Mouse (Mus musculus) cerebellum, postnatal 10 days (tissue): ENCODE measurements at regions not wholly inside any gene's neighbourhood (a gene's known extent, or its start where the extent isn't known, plus 50 kb on each side); places are given as distances from the start of the nearest gene placed in this dataset.

ENCODE experiments used
- DNase-seq, 2 experiments: peaks; one replicate each; pipeline ENCODE4 v3.0.0; 2021; ENCODE audit warnings: mixed read lengths in 2 of 2

- no peak for DNase-seq
Observed at GRCm38 (mm10) chr13:60303561-60303960, 126.4 kb upstream of the Gas1 start.

- DNase-seq = no peak
Observed at GRCm38 (mm10) chr13:60305028-60305810, 128.1 kb upstream of the Gas1 start.

GRCm38 (mm10) chr13:60308062-60308801, 131.1 kb upstream of the Gas1 start:
- DNase-seq = peak; percentile 29 to 39

GRCm38 (mm10) chr13:60309482-60309881, 132.3 kb upstream of the Gas1 start:
- DNase-seq = no peak

GRCm38 (mm10) chr13:60309926-60310325, 132.8 kb upstream of the Gas1 start:
- DNase-seq = no peak

GRCm38 (mm10) chr13:60312397-60313085, 135.4 kb upstream of the Gas1 start:
- DNase-seq = no peak

GRCm38 (mm10) chr13:60318436-60319020, 141.4 kb upstream of the Gas1 start:
- no peak for DNase-seq

- DNase-seq = no peak
Observed at GRCm38 (mm10) chr13:60319268-60319667, 142.1 kb upstream of the Gas1 start.

- DNase-seq = no peak
Observed at GRCm38 (mm10) chr13:60319861-60320602, 142.9 kb upstream of the Gas1 start.

- DNase-seq = no peak
Observed at GRCm38 (mm10) chr13:60322579-60322978, 145.4 kb upstream of the Gas1 start.

GRCm38 (mm10) chr13:60330475-60331258, 153.5 kb upstream of the Gas1 start:
- DNase-seq = no peak

- no peak for DNase-seq
Observed at GRCm38 (mm10) chr13:60336196-60336595, 159.0 kb upstream of the Gas1 start.

- DNase-seq = peak in 1 of 2 experiments; percentile 9
Observed at GRCm38 (mm10) chr13:60337383-60337782, 160.2 kb upstream of the Gas1 start.

- no peak for DNase-seq
Observed at GRCm38 (mm10) chr13:60338107-60338506, 160.9 kb upstream of the Gas1 start.

- no peak for DNase-seq
Observed at GRCm38 (mm10) chr13:60340068-60340467, 162.9 kb upstream of the Gas1 start.

GRCm38 (mm10) chr13:60347881-60348280, 170.7 kb upstream of the Gas1 start:
- peak; percentile 36 to 56 for DNase-seq

GRCm38 (mm10) chr13:60348438-60348837, 171.3 kb upstream of the Gas1 start:
- DNase-seq = no peak

GRCm38 (mm10) chr13:60355707-60356490, 178.7 kb upstream of the Gas1 start:
- DNase-seq = no peak

- DNase-seq = no peak
Observed at GRCm38 (mm10) chr13:60358408-60359060, 181.4 kb upstream of the Gas1 start.
